Mouse (Mus musculus) bone marrow, adult 2 months (tissue): ENCODE data around the gene Ogg1.

Experiments used
- CTCF ChIP-seq: fragments of 200-500 bp; IDR thresholded peaks from 2 replicates; pipeline ENCODE4 v1.5.1; 2011; ENCODE audit warnings: low read length, control low read depth; ENCODE audit not compliant: control insufficient read depth, insufficient read depth
- POLR2A ChIP-seq: fragments of 200-500 bp; IDR thresholded peaks from 2 replicates; pipeline ENCODE4 v1.6.1; 2011; ENCODE audit warnings: low read depth, mild to moderate bottlenecking, control low read depth, low read length, borderline replicate concordance; ENCODE audit not compliant: control insufficient read depth

- TF ChIP-seq CTCF (no peak), POLR2A (no peak)
Observed at GRCm38 (mm10) chr6:113331721-113332120, 4.9 kb downstream of the Ogg1 start.
